Mouse (Mus musculus): Measurements from ENCODE around the gene AU040320.

Gene AU040320

DNA sequence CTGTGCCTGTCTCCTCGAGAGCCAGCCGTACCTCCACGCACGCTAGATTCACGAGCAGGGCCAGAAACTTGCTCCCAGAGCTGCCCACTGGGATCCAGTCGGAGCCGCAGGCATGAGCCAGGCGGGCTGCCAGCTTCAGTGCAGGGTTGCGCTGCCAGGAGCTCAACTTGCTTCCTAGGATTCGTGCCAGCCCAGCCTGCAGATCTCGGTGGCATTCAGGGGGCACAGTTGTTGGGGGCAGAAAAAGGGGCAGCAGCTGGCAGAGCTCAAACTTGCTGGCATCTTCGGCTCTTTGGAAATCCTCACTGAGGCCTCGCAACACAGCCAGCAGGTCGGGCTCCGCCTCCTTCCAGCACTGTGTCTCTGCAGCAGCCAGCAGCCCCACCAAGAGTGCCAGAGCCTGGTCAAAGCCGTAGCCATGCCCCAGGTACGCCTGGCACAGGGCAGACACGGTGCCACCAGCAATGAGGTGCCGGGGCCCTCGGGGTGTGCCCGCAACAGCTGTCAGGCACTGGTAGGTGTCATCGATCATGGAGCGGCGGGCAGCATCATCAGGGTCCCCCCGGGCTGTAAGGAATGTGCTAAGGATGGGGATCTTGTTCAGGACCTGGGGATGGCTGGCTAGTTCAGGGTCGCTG lies 3.2 kb upstream of the AU040320 start:
- no peak for DNase-seq

DNA sequence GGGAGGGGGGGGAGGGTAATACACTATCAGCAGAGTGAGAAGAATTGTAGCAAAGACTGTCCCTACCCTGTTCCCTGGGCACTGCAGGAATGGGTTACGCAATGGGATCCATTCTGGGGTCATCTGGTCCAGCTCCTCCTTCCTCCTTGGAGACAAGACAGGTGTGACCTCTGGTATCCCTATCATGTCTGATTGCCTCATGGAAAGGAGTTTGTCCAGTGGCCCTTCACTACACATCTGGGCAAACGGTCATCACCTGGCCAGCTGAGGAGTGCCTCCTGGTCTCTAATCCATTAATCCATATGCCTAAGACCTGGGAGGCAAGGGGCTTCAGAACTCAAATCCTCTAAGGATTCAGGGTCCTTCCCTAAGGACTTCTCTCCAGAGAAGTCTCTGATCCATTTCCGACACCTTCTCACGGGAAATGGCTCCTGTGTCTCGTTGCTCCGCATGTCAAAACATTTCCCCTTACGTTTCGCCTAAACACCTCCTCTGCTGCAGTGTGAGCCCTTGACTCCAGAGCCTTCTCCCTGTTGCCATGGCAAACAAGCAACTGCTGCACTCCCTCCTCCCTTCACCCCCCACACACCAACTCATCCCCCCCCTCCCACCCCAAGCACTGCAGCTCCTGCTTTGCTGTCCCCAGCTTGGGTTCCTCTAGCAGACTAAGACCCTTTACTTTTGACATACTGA lies 2.3 kb upstream of the AU040320 start:
- DNase-seq, result no peak

DNA sequence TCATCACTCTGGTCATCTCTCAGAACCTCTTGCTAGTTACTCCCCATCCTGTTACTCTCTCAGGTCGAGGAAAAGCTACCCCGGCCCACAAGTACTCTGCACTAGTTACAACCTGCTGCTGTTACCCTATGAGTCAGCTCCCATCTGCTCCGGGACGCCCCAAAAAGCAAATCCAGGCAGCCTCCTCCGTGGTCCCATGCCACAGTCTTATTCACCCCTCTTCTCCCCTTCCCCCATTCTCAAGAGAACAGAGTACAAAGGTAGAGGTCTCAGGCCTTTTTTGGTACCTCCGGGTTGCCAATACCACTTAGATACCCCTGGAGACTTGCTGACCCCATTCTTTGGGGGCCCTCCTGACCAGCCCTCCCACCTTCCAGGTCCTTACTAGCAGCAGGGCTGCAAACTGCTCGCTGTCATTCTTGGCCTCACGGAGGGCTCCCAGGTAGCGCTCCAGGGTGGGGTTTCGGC lies 1.8 kb upstream of the AU040320 start:
- no peak for DNase-seq

DNA sequence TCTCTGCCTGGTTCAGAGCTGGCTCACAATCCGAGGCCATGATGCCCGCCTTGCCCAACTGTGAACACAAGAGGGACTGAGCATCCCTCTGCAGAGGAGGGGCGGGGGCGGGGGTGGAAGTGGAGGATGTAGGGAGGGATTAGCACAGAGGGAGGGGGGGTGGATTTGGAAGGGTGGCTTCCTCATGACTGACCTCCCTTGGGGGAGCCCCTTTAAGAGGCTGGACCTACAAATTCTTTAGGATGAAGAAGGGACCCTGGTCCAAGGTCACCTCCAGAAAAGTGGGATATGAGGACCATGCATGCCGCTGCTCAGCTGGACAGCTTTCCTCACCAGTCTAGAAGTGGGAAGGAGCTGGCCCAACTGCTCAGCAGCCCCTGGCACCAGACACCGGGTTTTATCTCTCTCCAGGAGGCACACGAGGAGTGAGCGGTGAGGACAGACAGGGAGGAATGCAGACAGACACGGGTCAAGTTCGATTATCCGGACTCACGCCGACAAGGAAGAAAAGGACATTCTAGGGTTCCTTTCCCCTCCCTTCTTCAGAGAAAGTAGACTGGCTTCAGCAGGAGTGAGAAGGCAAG lies 1.2 kb upstream of the AU040320 start:
- DNase-seq, result no peak

DNA sequence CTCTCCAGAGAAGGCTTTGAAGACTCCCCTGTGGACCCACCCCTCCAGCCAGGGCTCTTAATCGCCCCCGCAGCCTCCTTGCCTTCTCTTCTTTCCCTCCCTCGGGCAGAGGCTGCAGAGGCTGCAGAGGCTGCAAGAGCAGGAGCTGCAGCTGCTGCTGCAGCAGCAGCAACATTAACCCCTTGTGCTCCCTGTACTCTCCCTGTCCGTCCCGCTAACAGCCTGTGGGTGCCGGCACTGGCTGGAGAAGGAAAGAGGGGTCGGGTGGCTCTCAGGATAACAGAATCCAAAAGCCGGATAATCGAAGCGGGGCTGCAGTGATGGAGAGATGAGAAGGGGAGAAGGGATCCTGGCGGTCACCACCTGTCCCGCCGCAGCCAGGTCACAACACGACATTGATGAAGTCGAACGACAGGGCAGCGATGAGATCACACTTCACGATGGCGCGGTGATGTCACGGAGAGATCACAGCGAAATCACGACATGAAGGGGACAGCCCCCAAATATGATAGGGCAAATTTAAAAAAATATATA lies 669 bp upstream of the AU040320 start:
- DNase-seq, result no peak

DNA sequence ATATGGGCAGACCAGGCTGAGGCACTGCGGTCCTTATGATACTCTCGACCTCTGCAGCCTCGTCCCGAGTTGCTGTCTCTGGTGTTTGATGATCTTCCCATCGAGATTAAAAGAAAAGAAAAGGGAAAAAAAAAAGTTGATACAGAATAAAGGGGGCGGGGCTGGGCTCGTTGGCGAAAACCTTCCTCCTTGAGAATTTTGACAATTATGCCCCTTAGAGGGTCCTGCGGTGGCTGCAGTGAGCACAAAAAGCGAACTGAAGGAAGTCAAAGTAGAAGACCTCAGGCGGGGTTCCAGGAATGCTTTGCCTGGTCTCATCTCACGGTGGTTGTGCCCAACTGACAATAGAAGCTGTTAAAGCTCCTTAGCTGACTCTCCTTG lies 877 bp downstream of the AU040320 start:
- DNase-seq, result no peak

DNA sequence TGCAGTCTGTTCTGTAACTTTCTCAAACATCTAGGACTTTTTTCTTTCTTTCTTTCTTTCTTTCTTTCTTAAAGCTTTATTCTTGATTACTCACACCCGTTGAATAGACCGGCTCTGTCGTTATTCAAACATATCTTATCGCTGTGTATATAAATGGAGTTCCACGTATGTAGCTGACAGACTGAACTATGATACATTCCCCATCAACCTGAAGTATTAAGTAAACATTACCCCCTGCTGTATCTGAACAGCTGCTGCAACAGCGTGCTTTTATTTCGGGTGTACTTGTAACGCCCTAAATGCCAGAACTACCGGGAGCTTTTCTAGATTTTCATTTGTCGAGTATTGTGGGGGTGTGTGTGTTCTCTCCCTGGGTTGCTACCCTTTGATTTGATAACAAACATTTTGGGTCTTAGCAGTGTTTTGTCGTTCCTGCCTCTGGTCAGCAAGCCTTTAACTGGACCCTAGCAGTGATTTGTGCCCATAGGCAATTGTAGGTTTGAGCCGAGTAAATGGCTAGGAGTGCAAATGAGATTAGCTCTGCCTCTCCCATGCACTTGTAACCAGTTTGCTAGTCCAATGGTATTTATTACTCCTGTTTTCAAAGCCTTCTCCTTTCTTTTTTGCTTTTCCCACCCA lies 1.5 kb downstream of the AU040320 start:
- no peak for DNase-seq

DNA sequence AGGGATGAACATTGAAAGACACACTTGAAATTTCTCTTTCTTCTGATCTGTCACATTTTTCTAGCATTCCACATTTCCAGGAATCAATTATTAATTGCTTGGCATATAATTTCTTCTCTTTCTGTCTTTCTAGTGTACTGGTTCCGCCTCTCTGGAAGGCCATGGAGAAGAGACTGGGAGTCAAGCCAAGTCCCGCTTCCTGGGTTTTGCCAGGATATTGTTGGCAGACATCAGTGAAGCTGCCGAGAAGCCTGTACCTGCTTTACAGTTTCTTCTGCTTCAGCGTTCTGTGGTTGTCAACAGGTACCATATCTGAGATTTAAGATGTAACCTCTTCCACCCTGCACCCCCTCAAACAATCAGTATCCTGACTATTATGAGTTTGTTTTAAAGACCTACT lies 3.4 kb downstream of the AU040320 start:
- no peak for DNase-seq

DNA sequence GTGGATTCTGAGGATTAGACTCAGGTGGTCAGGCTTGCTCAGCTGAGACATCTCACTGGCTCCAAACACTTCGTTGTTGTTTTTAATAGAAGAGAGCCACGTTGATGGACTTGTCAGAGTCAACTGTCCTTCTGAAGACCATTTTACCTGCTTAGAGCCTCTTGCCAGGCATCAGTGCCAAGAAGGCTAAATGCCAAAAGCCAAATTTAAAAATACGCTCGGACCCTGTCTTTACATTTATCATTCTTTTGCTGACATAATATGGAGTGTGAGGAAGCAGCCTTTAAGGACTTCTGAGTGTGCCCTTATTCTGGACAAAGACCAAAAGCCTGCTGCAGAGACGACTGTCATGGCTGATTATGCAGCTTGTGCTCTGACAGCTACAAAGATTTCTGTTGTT lies 5.0 kb downstream of the AU040320 start:
- no peak for DNase-seq

DNA sequence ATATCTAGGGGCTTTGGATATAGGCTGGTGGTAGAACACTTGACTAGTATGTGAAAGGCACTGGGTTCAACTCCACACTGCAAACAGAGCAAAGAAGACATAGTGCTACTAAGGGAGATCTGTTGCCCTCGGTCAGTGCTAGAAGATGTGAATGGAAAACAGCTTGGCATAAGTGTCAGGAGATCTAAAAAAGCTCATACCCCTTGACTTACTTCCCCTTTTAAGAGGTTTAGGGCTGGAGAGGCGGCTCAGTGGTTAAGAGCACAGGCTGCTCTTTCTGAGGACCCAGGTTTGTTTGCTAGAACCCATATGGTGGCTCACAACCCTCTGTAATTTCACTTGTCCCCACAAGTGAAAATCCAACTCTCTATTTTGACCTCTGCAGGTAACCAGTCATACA lies 6.1 kb downstream of the AU040320 start:
- no peak for DNase-seq

DNA sequence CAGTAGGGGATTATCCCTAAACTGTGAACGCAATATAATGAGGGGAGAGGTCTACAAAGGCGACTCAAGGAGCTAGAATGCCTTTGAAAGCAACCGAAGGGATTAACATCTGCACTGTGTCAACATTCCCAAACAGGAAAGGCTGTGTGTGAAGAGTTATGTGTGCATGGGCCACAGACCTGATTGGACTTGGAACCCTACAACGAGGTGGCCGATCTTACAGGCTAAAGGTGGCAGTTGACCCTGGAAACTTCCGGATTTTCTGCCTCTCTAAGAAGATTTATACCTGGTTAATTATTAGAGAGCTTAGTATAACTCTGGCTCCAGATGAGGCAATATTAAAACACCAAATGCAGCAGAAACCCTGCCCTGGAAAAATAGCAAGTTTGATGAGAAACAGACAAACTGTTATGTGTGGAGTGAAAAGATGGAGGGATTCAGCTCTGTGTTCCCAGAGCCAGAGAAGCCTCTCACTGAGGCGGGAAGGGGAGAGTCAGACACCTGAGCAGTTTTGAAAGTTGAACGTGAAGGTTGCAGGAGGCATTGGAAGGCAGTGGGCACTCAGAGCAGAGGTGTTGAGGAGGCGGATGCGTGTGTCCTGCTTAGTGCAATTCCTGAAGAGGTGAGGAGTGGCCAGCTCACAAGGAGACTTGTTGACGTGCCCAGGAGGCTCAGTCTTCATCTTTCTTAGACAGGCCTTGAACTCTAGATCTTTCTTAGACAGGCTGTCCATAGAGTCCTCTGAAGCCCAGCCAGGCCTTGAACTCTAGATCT lies 9.4 kb downstream of the AU040320 start:
- no peak for DNase-seq

DNA sequence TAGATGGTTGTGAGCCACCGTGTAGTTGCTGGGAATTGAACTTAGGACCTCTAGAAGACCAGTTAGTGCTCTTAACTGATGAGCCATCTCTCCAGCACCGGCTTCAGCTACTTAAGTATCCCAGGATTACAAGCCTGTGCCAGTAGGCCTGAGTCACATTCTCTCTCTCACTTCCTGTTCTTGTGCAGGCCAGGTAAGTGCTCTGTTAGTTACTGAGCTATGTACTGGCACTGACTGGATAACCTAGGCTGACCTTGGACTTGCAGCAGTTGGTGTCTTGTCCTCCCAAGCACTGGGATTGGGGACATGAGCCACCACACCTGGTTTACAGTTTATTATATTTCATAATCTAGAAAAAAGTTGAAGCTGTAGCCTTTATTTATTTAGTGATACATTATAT lies 10.1 kb downstream of the AU040320 start:
- no peak for DNase-seq

DNA sequence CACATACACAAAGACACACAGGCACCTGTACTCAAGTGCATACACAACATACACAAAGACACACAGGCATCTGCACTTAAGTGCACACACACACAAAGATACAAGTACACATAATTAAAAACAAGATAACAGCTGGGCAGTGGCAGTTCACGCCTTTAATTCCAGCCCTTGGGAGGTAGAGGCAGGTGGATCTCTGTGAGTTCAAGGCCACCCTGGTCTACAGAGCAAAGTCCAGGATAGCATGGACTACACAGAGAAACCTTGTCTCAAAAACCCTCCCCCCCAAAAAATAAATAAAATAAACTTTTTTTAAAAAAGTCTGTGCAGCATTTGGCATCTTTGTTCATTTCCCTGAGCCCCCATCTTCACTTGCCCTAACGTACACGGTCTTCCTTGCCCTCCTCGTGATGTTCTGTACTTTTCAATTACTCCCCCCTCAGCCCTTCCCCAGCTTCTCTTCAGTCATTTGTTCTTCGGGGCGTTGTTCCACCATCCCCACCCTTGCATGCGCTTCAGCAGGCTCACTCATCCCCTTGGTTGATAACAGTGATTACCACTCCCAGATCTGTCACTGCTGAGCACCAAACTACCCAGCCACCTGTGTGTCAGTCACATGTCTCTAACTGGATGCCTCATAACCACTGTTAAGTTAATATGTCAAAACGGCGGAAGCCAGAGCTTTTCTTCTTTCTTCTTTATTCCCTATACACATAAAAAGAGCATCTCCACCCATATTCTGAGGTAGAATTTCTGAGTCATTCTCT lies 16.6 kb downstream of the AU040320 start:
- no peak for DNase-seq

DNA sequence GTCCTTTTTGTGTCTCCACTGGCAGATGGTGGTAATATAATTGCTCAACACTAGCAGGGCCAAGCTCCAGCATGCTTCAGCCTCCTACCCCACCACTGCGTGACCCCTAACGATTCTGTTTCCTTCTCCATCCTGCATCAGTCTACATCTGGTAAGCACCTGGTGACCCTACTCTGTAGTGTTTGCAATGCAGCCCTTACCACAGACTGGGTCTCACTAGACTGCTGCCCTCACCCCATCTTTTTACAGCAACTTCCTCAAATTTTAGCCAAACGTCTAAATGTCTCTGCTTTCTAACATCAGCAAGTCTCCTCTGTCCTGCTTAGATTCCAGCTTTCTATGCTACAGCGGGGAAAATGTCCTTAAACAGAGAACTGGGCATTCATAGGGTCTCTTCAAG lies 17.5 kb downstream of the AU040320 start:
- no peak for DNase-seq

DNA sequence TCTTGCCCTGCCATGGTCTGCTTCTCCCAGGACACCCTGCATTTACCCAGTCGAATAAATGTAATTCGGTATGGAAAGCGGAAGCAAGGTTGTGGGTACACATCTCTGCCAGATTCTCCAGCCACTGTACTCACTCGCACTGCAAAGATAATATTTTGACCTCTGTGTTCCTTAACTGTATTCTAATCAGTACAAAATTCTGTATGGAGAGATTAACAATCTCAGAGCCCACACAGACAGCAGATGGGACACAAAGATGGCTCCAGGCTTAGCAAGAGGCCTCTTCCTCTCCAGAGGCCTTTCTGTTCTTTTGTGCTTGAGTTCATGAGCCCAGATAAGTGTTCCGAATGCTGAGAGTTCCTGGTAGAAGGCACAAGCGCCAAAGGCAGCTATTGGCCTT lies 20.5 kb downstream of the AU040320 start:
- DNase-seq, result no peak

DNA sequence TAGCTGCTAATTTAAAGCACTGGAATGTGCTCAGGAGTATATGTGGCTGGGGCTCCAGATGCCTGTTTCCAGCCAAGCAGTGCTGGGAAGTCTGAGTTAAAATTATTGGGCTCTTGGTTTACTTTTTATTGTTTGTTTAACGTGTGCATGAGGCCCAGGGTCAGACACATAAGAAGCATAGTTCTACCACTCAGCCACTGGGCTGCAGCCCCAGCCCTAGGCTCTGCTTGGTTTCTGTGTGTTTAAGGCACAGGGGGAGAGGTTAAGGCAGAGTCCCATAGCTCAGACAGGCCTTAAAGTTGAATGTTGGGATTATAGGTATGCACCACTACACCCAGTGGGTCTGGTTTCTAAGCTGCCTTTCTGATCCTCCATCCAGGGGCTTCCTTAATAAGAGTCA lies 21.8 kb downstream of the AU040320 start:
- DNase-seq, result no peak

DNA sequence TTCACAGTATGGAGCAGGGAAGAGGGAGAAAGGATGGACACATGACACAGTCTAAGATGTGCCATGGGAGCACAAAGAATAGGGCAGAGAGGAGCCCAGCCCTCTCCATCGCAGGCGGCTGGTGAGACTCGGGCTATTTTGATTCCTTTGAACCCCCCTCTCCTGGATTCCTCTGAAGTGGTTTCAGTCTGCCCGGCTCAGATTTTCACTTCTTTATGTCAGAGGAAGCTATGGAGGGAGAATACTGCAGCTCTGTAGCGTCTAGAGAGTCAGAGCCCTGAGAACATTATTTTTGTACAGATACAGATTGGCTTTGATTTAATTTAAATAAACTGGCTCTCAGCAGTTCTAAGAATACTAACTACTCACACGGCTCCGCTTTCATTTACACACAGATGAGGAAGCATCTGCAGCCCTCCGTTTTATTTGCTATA lies 25.8 kb downstream of the AU040320 start:
- DNase-seq, result no peak

DNA sequence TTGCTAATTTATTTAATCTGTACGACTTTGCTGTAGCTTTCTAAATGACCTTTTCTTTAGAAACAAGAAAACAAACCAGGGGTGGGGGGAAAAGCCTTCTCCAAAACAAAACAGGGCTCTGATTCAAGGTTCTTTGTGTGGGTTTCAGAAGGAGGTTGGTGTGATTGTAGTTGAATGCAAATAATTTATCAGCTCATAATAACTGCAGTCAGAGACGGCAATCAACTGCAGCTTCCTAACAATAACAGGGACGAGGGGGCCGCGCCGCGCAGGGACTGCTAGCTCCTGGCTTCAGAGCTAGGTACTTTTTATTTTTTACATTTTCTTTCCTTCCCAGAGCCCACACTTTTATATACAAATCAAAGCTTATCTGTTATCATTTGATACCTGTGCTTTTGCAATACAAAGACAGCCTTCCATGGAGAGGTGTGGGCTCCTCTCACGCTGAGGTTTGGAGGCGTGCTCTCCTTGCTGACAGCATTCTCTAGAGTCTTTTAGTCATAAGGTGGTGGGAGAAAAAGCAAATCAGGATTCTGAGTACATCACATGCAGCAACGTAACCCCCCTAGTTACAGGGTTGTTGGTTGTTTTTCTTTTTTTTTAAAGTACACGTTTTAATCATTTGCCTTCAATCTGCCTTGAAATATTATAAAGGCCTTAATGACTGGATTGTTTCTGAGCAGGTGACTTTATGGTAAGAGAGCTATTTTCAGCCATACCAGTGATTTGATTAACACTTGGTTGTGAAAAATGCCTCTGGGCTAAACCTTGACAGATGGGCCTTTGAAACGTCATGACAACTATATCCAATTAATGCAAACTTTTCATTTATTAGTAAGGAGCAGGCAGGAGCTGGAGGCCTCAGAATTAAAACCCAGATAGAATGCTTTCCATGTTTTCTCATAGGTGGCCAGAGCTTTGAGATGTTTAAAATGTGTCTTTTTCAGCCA lies 26.8 kb downstream of the AU040320 start:
- no peak for DNase-seq

DNA sequence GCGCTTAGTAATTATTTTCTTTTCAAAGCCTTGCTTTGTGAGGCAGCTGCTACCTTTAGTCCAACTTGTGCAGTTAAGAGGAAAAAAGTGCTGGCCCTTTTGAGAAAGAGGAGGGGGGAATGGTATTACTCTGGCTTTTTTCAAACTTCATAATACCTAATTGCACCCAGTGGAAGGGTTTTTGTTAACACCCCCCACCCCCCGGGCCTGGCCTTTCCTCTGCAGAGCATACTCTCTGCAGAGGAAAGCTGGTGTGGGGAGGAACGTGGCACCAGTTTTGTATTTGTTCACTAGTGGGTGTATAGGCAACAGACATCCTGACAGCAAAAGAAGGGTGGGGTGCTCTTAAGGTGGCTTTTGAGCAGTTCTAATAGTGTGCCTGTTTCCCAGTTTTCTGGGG lies 28.5 kb downstream of the AU040320 start:
- DNase-seq, result no peak

DNA sequence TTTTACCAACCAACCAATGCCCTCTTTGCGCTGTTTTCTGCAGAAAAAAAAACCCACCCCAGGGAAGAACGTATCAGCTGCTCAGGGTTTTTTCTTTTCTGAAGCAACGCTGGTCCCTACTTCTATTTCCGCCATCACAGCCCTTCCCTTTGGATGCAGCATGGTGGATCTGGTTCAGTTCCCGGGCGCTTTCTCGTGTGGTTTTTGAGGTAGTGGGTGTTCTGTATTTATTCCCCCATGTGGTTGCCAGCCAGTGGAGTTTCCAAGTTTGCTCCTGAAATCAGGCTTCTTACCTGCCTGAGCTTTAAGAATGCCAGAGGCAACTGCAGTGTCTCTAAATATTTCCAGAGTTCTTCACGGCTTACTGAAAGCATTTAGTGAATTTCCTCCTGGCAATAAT lies 29.2 kb downstream of the AU040320 start:
- DNase-seq, result no peak

DNA sequence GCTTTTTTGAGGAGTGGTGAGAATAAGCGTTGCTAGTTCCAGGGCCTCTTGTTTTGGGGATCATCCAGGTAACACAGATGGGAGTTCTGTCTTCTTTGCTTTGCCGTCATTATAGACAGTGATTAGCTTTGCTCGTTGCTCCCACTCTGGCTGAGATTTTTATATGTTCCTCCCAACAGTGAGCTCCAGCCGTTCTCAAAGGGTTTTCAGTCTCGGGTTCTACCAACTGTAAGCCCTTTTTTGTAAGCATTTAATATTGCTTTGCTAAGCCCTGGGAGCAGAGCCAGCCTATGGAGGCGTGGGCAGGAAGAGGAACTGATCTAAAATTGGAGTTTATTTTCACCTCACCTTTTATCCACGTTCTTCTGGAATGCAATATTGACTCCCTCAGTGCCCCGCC lies 29.7 kb downstream of the AU040320 start:
- DNase-seq, result no peak

All from B cell, adult 2 months (primary cell).